Mouse (Mus musculus) limb, embryonic 11.5 days (tissue): ENCODE data around the gene Hmces. TPM values are rescaled to one million over a fixed set of nuclear protein-coding genes. Genes with fewer than 3 reads are reported as not detected.
A peak's percentile ranks its signal among the peaks of the same experiment; 100 is the strongest.

ENCODE experiments used
- ATAC-seq: fragments of 200-750 bp; cut with Nextera tagmentation; 2 replicates; pipeline ENCODE4 v1.8.0; 2017; ENCODE audit warnings: low read depth; ENCODE audit not compliant: insufficient number of reproducible peaks, low FRiP score, low TSS enrichment
- DNase-seq: peaks from one replicate; pipeline ENCODE4 v3.0.0-alpha.2; 2015; ENCODE audit warnings: low spot score
- H3K27ac ChIP-seq: fragments of 300-500 bp; sonication (generic); replicated peaks from 2 replicates; pipeline ENCODE4 v1.5.1; 2014; ENCODE audit warnings: low read depth, mild to moderate bottlenecking, low read length
- H3K27me3 ChIP-seq: fragments of 300-500 bp; sonication (generic); 2 replicates; pipeline ENCODE4 v1.6.1; 2014; ENCODE audit warnings: mild to moderate bottlenecking, low read length, mixed read lengths; ENCODE audit not compliant: control insufficient read depth, insufficient read depth
- H3K36me3 ChIP-seq: fragments of 300-500 bp; sonication (generic); 2 replicates; pipeline ENCODE4 v1.6.1; 2014; ENCODE audit warnings: mild to moderate bottlenecking, low read length, moderate library complexity, mixed read lengths; ENCODE audit not compliant: control insufficient read depth, insufficient read depth
- H3K4me1 ChIP-seq: fragments of 300-500 bp; sonication (generic); 2 replicates; pipeline ENCODE4 v1.6.1; 2014; ENCODE audit warnings: low read length, mixed read lengths; ENCODE audit not compliant: control insufficient read depth, insufficient read depth
- H3K4me2 ChIP-seq: fragments of 300-500 bp; sonication (generic); 2 replicates; pipeline ENCODE4 v1.6.1; 2014; ENCODE audit warnings: low read depth, mild to moderate bottlenecking, moderate library complexity; ENCODE audit not compliant: severe bottlenecking
- H3K4me3 ChIP-seq: fragments of 300-500 bp; sonication (generic); 2 replicates; pipeline ENCODE4 v1.5.1; 2014; ENCODE audit warnings: low read depth, low read length
- H3K9ac ChIP-seq: fragments of 300-500 bp; sonication (generic); 2 replicates; pipeline ENCODE4 v1.6.1; 2014; ENCODE audit warnings: mild to moderate bottlenecking, low read length
- H3K9me3 ChIP-seq: fragments of 300-500 bp; sonication (generic); 2 replicates; pipeline ENCODE4 v1.6.1; 2016; ENCODE audit warnings: low read length; ENCODE audit not compliant: control insufficient read depth
- WGBS: fragments of 180-500 bp; shearing (Covaris S2); extraction: QIAGEN DNeasy Blood & Tissue Kit; methylation state at CpG from one replicate; pipeline ENCODE4 v1.1.7; 2014; 5-methylcytosine and 5-hydroxymethylcytosine counted together
- polyA plus RNA-seq: library from polyadenylated mRNA; unstranded; fragments of >200 nt; fragmentation: Nextera tagmentation; extraction: Ambion mirVana; gene quantifications from 2 replicates; pipeline ENCODE4 v1.2.1, GENCODE M21; 2014

Hmces gene
- polyA plus RNA-seq, 1 experiment from 2014 or later = 77.6 TPM

GRCm38 (mm10) chr6:87875083-87875482, 38.7 kb upstream of the Hmces start:
- no peaks in the 10 kb centered on the region for H3K4me1 ChIP-seq
- ATAC-seq (no peak), DNase-seq (no peak)

DNA sequence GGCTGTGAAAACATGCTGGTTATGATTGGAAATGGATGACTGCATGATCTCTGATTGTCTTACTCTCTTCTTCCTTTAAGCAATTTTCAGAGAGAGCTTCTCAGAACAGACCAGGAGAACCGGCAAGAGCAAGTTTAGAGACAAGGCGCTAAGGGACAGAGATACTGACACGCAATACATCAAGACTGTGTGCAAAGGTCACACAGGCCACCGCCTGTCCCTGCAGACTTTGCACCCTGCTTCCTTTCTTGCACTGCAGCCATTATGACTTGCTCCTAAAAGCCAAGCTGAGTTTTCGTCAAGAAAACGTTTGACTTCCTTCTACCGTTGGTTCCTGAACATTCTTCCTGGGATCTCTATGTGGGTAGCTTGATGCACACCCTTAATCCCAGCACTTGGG, 38.2 kb upstream of the Hmces start:
- H3K9ac ChIP-seq = no peak overlapping the region
- WGBS = 91% methylated on average over 7 of the region's 7 CpGs
- H3K27ac ChIP-seq = no peak overlapping the region

More at GRCm38 (mm10) chr6:87875083-87875482, 38.7 kb upstream of the Hmces start:
- 77% methylated on average over 1 of the region's 1 CpGs for WGBS
- H3K27me3 ChIP-seq = no peaks in the 10 kb centered on the region
- no peak overlapping the region for H3K4me3 ChIP-seq
- H3K27ac ChIP-seq = no peak overlapping the region
- H3K36me3 ChIP-seq = no peaks in the 10 kb centered on the region
- H3K9me3 ChIP-seq = no peaks in the 10 kb centered on the region
- no peak overlapping the region for H3K9ac ChIP-seq
- no peak overlapping the region for H3K4me2 ChIP-seq

GRCm38 (mm10) chr6:87876068-87876643, 37.6 kb upstream of the Hmces start:
- no peak for ATAC-seq
- peak; percentile 27 for DNase-seq
- Histone ChIP-seq H3K9ac (no peak overlapping the region), H3K4me2 (no peak overlapping the region), H3K4me3 (no peak overlapping the region), H3K27ac (no peak overlapping the region), H3K36me3 (no peaks in the 10 kb centered on the region), H3K4me1 (no peaks in the 10 kb centered on the region), H3K9me3 (no peaks in the 10 kb centered on the region), H3K27me3 (no peaks in the 10 kb centered on the region)
- WGBS = 66% methylated on average over 13 of the region's 13 CpGs

More for the DNA sequence above, 38.2 kb upstream of the Hmces start:
- Histone ChIP-seq H3K4me1 (no peaks in the 10 kb centered on the region), H3K4me2 (no peak overlapping the region), H3K27me3 (no peaks in the 10 kb centered on the region), H3K9me3 (no peaks in the 10 kb centered on the region), H3K4me3 (no peak overlapping the region), H3K36me3 (no peaks in the 10 kb centered on the region)
- ATAC-seq (no peak), DNase-seq (no peak)

DNA sequence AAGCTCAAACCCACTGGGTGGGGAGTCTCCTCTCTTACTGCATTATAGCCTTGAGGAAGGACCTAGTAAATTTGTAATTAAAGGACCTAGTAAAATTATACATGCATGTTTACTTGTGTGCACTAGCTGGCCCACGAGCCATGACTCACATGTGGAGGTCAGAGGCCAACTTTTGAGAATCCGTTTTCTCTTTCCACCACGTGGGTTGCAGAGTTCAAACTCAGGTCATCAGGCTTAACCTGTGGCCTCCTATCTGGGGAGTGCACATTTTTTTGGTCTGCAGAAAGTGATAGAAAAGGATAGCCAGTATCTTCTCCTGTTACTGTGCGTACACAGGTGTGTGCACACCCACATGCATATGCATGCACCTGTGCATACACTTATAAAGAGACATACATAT, 34.7 kb upstream of the Hmces start:
- Histone ChIP-seq H3K27me3 (no peaks in the 10 kb centered on the region), H3K4me1 (no peaks in the 10 kb centered on the region), H3K27ac (no peak overlapping the region), H3K4me2 (no peak overlapping the region), H3K4me3 (no peak overlapping the region), H3K36me3 (no peaks in the 10 kb centered on the region), H3K9me3 (no peaks in the 10 kb centered on the region), H3K9ac (no peak overlapping the region)
- DNase-seq = no peak
- ATAC-seq = no peak
- WGBS = 34% methylated on average over 4 of the region's 4 CpGs

- 73% methylated on average over 3 of the region's 3 CpGs for WGBS
- Histone ChIP-seq H3K27me3 (no peaks in the 10 kb centered on the region), H3K9me3 (no peaks in the 10 kb centered on the region), H3K27ac (no peak overlapping the region), H3K9ac (no peak overlapping the region), H3K36me3 (no peaks in the 10 kb centered on the region), H3K4me2 (no peak overlapping the region), H3K4me1 (no peaks in the 10 kb centered on the region), H3K4me3 (no peak overlapping the region)
- ATAC-seq (no peak), DNase-seq (no peak)
Observed at GRCm38 (mm10) chr6:87879628-87880027, 34.1 kb upstream of the Hmces start.

- H3K9ac ChIP-seq = no peak overlapping the region
- no peak overlapping the region for H3K4me2 ChIP-seq
- H3K36me3 ChIP-seq = no peaks in the 10 kb centered on the region
- WGBS = 70% methylated on average over 3 of the region's 3 CpGs
- H3K4me1 ChIP-seq = no peaks in the 10 kb centered on the region
- no peaks in the 10 kb centered on the region for H3K27me3 ChIP-seq
- ATAC-seq (no peak), DNase-seq (no peak)
- no peak overlapping the region for H3K4me3 ChIP-seq
- H3K27ac ChIP-seq = no peak overlapping the region
- H3K9me3 ChIP-seq = no peaks in the 10 kb centered on the region
Observed at GRCm38 (mm10) chr6:87882221-87882620, 31.5 kb upstream of the Hmces start.

GRCm38 (mm10) chr6:87882816-87883215, 30.9 kb upstream of the Hmces start:
- no peaks in the 10 kb centered on the region for H3K4me1 ChIP-seq
- no peak overlapping the region for H3K27ac ChIP-seq
- DNase-seq (no peak), ATAC-seq (no peak)
- H3K27me3 ChIP-seq = no peaks in the 10 kb centered on the region
- WGBS = 67% methylated on average over 4 of the region's 4 CpGs
- no peak overlapping the region for H3K4me2 ChIP-seq
- no peaks in the 10 kb centered on the region for H3K9me3 ChIP-seq
- no peak overlapping the region for H3K4me3 ChIP-seq
- H3K36me3 ChIP-seq = no peaks in the 10 kb centered on the region
- H3K9ac ChIP-seq = no peak overlapping the region

DNA sequence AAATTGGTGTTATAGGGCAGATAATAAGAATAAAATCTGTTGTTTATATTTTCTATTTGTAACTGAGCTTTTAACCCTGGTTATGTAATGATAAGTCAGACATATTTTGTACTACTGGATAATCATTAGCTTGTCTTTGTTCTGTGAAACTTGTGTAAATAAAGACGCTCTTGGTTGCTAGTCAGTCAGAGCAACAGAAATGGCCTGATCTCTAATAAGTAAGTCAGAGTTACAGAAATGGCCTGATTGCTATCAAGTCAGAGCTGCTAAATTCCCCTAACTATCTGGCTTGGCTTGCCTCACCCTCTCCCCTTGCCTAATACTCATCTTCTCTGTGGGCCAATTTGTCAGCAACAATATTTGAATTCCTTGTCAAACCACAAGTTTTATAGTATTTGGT, 27.0 kb upstream of the Hmces start:
- H3K9ac ChIP-seq = no peak overlapping the region
- H3K4me1 ChIP-seq = peaks cover 6% of the 10 kb centered on the region; the same call in 1 of the 2 replicates
- H3K36me3 ChIP-seq = peaks cover 12% of the 10 kb centered on the region
- ATAC-seq = no peak
- no peak overlapping the region for H3K4me3 ChIP-seq
- DNase-seq = no peak
- H3K27ac ChIP-seq = no peak overlapping the region
- WGBS = 94% methylated on average over 1 of the region's 1 CpGs
- H3K27me3 ChIP-seq = no peaks in the 10 kb centered on the region
- no peaks in the 10 kb centered on the region for H3K9me3 ChIP-seq
- H3K4me2 ChIP-seq = no peak overlapping the region
